Mouse (Mus musculus): ENCODE results near the gene Xrcc5. TPM values are rescaled to one million over a fixed set of nuclear protein-coding genes. Genes with fewer than 3 reads are reported as not detected.
A peak's percentile ranks its signal among the peaks of the same experiment; 100 is the strongest.

Gene Xrcc5
- polyA plus RNA-seq, 1 experiment: 13.3 TPM

DNA sequence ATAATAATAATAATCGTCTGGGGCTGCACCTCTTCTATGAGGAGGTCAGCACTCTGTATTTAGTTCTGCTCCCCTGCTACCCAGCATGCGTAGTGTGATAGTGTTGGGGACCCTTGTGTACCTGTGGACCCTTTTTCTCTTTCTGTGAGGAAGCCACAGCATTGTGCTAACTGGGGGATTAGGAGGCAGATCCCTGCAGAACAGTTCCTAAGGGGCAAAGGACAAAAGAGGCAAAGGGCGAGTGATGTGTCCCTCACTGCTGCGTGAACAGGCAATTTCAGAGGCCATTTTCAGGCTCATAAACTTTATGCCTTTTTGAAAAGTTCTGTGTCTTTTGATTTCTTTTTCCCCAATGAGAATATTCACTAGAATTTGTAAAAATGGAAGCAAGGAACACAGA lies 66.8 kb downstream of the Xrcc5 start:
- TF ChIP-seq POLR2A (IDR thresholded peaks at IDR 0.05; ENCODE audit: borderline replicate concordance, insufficient read depth, low read length): no peak
- no peak for TF ChIP-seq CTCF (IDR thresholded peaks at IDR 0.05; ENCODE audit: borderline replicate concordance, insufficient read depth, low read depth, low read length)
- H3K27me3 ChIP-seq (ENCODE audit: control insufficient read depth, insufficient read depth, low read length): no peaks in the 10 kb centered on the region
- H3K4me3 ChIP-seq (replicated peaks; ENCODE audit: insufficient read depth, low read depth, low read length): no peak overlapping the region
- H3K27ac ChIP-seq (ENCODE audit: insufficient read depth, low read length): no peak overlapping the region
- DNase-seq: no peak
- 92% methylated on average over 4 of the region's 4 CpGs for WGBS
- H3K4me1 ChIP-seq (ENCODE audit: control insufficient read depth, insufficient read depth, low read length): no peaks in the 10 kb centered on the region

GRCm38 (mm10) chr1:72378151-72378550 lies 70.9 kb downstream of the Xrcc5 start:
- H3K27me3 ChIP-seq (ENCODE audit: control insufficient read depth, insufficient read depth, low read length): no peaks in the 10 kb centered on the region; the same call in 1 of the 2 replicates
- no peak overlapping the region for H3K4me3 ChIP-seq (replicated peaks; ENCODE audit: insufficient read depth, low read depth, low read length)
- no peaks in the 10 kb centered on the region for H3K4me1 ChIP-seq (ENCODE audit: control insufficient read depth, insufficient read depth, low read length)
- 69% methylated on average over 4 of the region's 4 CpGs for WGBS
- TF ChIP-seq POLR2A (IDR thresholded peaks at IDR 0.05; ENCODE audit: borderline replicate concordance, insufficient read depth, low read length): no peak
- no peak for TF ChIP-seq CTCF (IDR thresholded peaks at IDR 0.05; ENCODE audit: borderline replicate concordance, insufficient read depth, low read depth, low read length)
- no peak overlapping the region for H3K27ac ChIP-seq (ENCODE audit: insufficient read depth, low read length)
- DNase-seq: no peak

DNA sequence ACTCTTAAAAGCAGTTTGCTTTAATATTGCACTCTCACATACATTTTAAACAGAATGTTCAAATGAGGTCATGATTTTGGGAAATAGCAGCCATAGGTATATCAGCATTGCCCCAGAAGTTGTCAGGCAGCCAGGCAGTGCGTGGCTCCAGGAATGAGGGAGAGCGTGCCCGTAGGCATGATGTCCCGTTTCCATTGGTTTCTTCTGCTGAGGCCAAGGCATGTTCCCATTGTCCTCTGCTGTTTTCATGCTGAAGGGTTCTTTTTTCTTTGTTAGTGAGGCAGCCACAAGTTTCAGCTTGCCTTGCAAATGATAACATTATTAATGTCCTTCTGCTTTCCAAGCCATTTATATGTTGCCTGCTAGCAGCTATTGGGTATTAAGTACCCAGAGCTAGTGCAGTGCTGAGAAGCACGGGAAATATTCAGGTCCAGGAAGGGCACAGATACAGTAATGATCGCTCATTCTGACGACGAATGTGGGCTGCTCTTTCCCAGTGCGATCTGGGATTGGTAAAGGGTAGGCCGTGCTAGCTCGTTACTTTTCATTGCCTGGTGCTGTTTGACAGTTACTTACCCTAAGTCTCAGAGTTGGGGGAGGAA lies 72.6 kb downstream of the Xrcc5 start:
- no peaks in the 10 kb centered on the region for H3K4me1 ChIP-seq (ENCODE audit: control insufficient read depth, insufficient read depth, low read length)
- no peak overlapping the region for H3K4me3 ChIP-seq (replicated peaks; ENCODE audit: insufficient read depth, low read depth, low read length)
- H3K27me3 ChIP-seq (ENCODE audit: control insufficient read depth, insufficient read depth, low read length): no peaks in the 10 kb centered on the region; the same call in 1 of the 2 replicates
- no peak for DNase-seq
- H3K27ac ChIP-seq (ENCODE audit: insufficient read depth, low read length): no peak overlapping the region
- no peak for TF ChIP-seq CTCF (IDR thresholded peaks at IDR 0.05; ENCODE audit: borderline replicate concordance, insufficient read depth, low read depth, low read length)
- WGBS: 90% methylated on average over 11 of the region's 11 CpGs

- DNase-seq: no peak
- Histone ChIP-seq H3K4me3 (replicated peaks; ENCODE audit: insufficient read depth, low read depth, low read length) (no peak overlapping the region), H3K27ac (ENCODE audit: insufficient read depth, low read length) (no peak overlapping the region), H3K4me1 (ENCODE audit: control insufficient read depth, insufficient read depth, low read length) (no peaks in the 10 kb centered on the region), H3K27me3 (ENCODE audit: control insufficient read depth, insufficient read depth, low read length) (no peaks in the 10 kb centered on the region; the same call in 1 of the 2 replicates)
- TF ChIP-seq POLR2A (IDR thresholded peaks at IDR 0.05; ENCODE audit: borderline replicate concordance, insufficient read depth, low read length) (no peak), CTCF (IDR thresholded peaks at IDR 0.05; ENCODE audit: borderline replicate concordance, insufficient read depth, low read depth, low read length) (no peak)
- WGBS: 98% methylated on average over 3 of the region's 3 CpGs
Measured at GRCm38 (mm10) chr1:72380544-72380943, 73.3 kb downstream of the Xrcc5 start.

GRCm38 (mm10) chr1:72383056-72383455 lies 75.8 kb downstream of the Xrcc5 start:
- Histone ChIP-seq H3K27me3 (ENCODE audit: control insufficient read depth, insufficient read depth, low read length) (no peaks in the 10 kb centered on the region; the same call in 1 of the 2 replicates), H3K4me3 (replicated peaks; ENCODE audit: insufficient read depth, low read depth, low read length) (no peak overlapping the region), H3K27ac (ENCODE audit: insufficient read depth, low read length) (no peak overlapping the region), H3K4me1 (ENCODE audit: control insufficient read depth, insufficient read depth, low read length) (no peaks in the 10 kb centered on the region)
- TF ChIP-seq POLR2A (IDR thresholded peaks at IDR 0.05; ENCODE audit: borderline replicate concordance, insufficient read depth, low read length) (no peak), CTCF (IDR thresholded peaks at IDR 0.05; ENCODE audit: borderline replicate concordance, insufficient read depth, low read depth, low read length) (no peak)
- whole genome bisulfite sequencing: 69% methylated on average over 7 of the region's 7 CpGs
- no peak for DNase-seq

DNA sequence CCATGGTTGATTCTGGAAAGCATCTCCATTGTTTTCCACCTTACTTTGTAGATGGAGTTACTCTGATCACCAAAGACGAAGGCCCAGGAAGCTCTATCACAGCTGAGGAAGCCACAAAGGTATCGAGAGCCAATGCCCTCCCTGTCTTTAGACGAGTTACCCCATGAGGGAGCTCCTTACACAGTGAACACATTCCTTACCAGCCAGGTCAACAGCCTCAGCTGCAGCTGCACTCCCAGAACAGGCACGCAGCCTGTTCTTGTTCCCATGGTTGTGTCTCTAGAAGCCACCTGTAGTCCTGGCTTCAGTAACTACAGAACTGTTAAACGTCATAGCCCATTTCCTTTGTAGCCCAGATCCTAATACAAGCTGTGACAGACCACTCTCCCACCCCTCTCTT lies 76.4 kb downstream of the Xrcc5 start:
- TF ChIP-seq POLR2A (IDR thresholded peaks at IDR 0.05; ENCODE audit: borderline replicate concordance, insufficient read depth, low read length) (no peak), CTCF (IDR thresholded peaks at IDR 0.05; ENCODE audit: borderline replicate concordance, insufficient read depth, low read depth, low read length) (peak; percentile 13; the same call in 1 of the 2 replicates)
- Histone ChIP-seq H3K27ac (ENCODE audit: insufficient read depth, low read length) (no peak overlapping the region), H3K4me1 (ENCODE audit: control insufficient read depth, insufficient read depth, low read length) (no peaks in the 10 kb centered on the region), H3K27me3 (ENCODE audit: control insufficient read depth, insufficient read depth, low read length) (no peaks in the 10 kb centered on the region; the same call in 1 of the 2 replicates), H3K4me3 (replicated peaks; ENCODE audit: insufficient read depth, low read depth, low read length) (no peak overlapping the region)
- WGBS: 70% methylated on average over 5 of the region's 5 CpGs
- no peak for DNase-seq

- no peak overlapping the region for H3K27ac ChIP-seq (ENCODE audit: insufficient read depth, low read length)
- 92% methylated on average over 4 of the region's 4 CpGs for WGBS
- no peaks in the 10 kb centered on the region for H3K4me1 ChIP-seq (ENCODE audit: control insufficient read depth, insufficient read depth, low read length)
- no peak for TF ChIP-seq CTCF (IDR thresholded peaks at IDR 0.05; ENCODE audit: borderline replicate concordance, insufficient read depth, low read depth, low read length)
- TF ChIP-seq POLR2A (IDR thresholded peaks at IDR 0.05; ENCODE audit: borderline replicate concordance, insufficient read depth, low read length): no peak
- no peak for DNase-seq
- H3K4me3 ChIP-seq (replicated peaks; ENCODE audit: insufficient read depth, low read depth, low read length): no peak overlapping the region
- no peaks in the 10 kb centered on the region; the same call in 1 of the 2 replicates for H3K27me3 ChIP-seq (ENCODE audit: control insufficient read depth, insufficient read depth, low read length)
Measured at GRCm38 (mm10) chr1:72390420-72390819, 83.2 kb downstream of the Xrcc5 start.

DNA sequence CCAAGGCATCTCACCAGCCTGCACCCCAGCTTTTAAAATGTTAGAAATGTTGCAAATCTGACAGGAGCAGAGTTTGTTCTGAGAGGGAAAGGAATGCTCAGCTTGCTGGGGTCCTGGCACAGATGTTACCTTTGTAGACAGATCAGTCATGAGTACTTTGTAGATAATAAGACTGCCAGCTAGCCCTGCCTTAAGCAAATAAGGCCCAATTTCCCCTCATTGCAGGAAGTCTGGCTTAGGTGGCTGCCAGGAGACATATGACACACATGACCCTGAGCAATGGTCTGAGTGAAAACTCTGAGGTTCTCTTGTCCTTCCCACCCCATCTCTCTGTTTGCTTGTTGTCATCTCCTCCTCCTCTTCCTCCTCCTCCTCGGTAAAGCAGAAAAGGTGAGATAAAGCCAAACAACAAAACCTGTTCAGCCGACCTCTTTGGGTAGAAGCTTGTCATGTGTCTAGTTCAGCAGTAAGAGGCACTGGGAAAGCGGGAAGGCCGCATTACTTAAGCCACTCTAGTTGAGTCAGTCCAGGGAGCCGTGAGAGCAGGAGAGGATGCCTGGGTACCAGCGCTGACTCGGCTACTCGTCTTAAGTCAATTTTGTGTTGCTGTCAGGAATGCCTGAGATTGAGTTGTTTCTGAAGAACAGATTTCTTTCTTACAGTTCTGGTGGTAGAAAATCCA lies 92.6 kb downstream of the Xrcc5 start:
- 74% methylated on average over 8 of the region's 8 CpGs for WGBS
- Histone ChIP-seq H3K27me3 (ENCODE audit: control insufficient read depth, insufficient read depth, low read length) (no peaks in the 10 kb centered on the region), H3K4me3 (replicated peaks; ENCODE audit: insufficient read depth, low read depth, low read length) (no peak overlapping the region), H3K4me1 (ENCODE audit: control insufficient read depth, insufficient read depth, low read length) (peaks cover 16% of the 10 kb centered on the region), H3K27ac (ENCODE audit: insufficient read depth, low read length) (no peak overlapping the region)
- DNase-seq: no peak
- no peak for TF ChIP-seq CTCF (IDR thresholded peaks at IDR 0.05; ENCODE audit: borderline replicate concordance, insufficient read depth, low read depth, low read length)
- TF ChIP-seq POLR2A (IDR thresholded peaks at IDR 0.05; ENCODE audit: borderline replicate concordance, insufficient read depth, low read length): no peak
